Mouse (Mus musculus): ENCODE results near the gene Ctla4.
A peak's percentile ranks its signal among the peaks of the same experiment; 100 is the strongest.

The Ctla4 gene

GRCm38 (mm10) chr1:60929036-60929435, 42.2 kb downstream of the Ctla4 start:
- no peak for DNase-seq (ENCODE audit: low read depth)

- no peak for DNase-seq (ENCODE audit: low read depth)
Observed at GRCm38 (mm10) chr1:60930397-60930796, 43.6 kb downstream of the Ctla4 start.

- no peak for DNase-seq (ENCODE audit: low read depth)
Observed at GRCm38 (mm10) chr1:60935968-60936581, 49.3 kb downstream of the Ctla4 start.

GRCm38 (mm10) chr1:60936963-60937711, 50.3 kb downstream of the Ctla4 start:
- no peak for DNase-seq (ENCODE audit: low read depth)

GRCm38 (mm10) chr1:60938256-60938655, 51.5 kb downstream of the Ctla4 start:
- no peak for DNase-seq (ENCODE audit: low read depth)

GRCm38 (mm10) chr1:60938974-60939373, 52.2 kb downstream of the Ctla4 start:
- DNase-seq (ENCODE audit: low read depth): no peak

- no peak for DNase-seq (ENCODE audit: low read depth)
Observed at GRCm38 (mm10) chr1:60940023-60940422, 53.2 kb downstream of the Ctla4 start.

- no peak for DNase-seq (ENCODE audit: low read depth)
Observed at GRCm38 (mm10) chr1:60940620-60941019, 53.8 kb downstream of the Ctla4 start.

- no peak for DNase-seq (ENCODE audit: low read depth)
Observed at GRCm38 (mm10) chr1:60941056-60942048, 54.6 kb downstream of the Ctla4 start.

GRCm38 (mm10) chr1:60942921-60943320, 56.1 kb downstream of the Ctla4 start:
- no peak for DNase-seq (ENCODE audit: low read depth)

GRCm38 (mm10) chr1:60945633-60946401, 59.0 kb downstream of the Ctla4 start:
- no peak for DNase-seq (ENCODE audit: low read depth)

- DNase-seq (ENCODE audit: low read depth): no peak
Observed at GRCm38 (mm10) chr1:60948112-60948511, 61.3 kb downstream of the Ctla4 start.

- DNase-seq (ENCODE audit: low read depth): no peak
Observed at GRCm38 (mm10) chr1:60952958-60953357, 66.2 kb downstream of the Ctla4 start.

GRCm38 (mm10) chr1:60953686-60954085, 66.9 kb downstream of the Ctla4 start:
- no peak for DNase-seq (ENCODE audit: low read depth)

- DNase-seq (ENCODE audit: low read depth): no peak
Observed at GRCm38 (mm10) chr1:60954759-60955158, 68.0 kb downstream of the Ctla4 start.

GRCm38 (mm10) chr1:60955186-60955585, 68.4 kb downstream of the Ctla4 start:
- DNase-seq (ENCODE audit: low read depth): no peak

GRCm38 (mm10) chr1:60956196-60956595, 69.4 kb downstream of the Ctla4 start:
- DNase-seq (ENCODE audit: low read depth): no peak

GRCm38 (mm10) chr1:60958287-60958686, 71.5 kb downstream of the Ctla4 start:
- DNase-seq (ENCODE audit: low read depth): no peak

GRCm38 (mm10) chr1:60959246-60959645, 72.4 kb downstream of the Ctla4 start:
- no peak for DNase-seq (ENCODE audit: low read depth)

GRCm38 (mm10) chr1:60960451-60960850, 73.7 kb downstream of the Ctla4 start:
- no peak for DNase-seq (ENCODE audit: low read depth)

GRCm38 (mm10) chr1:60961080-60961479, 74.3 kb downstream of the Ctla4 start:
- DNase-seq (ENCODE audit: low read depth): peak; percentile 53

GRCm38 (mm10) chr1:60962095-60962494, 75.3 kb downstream of the Ctla4 start:
- DNase-seq (ENCODE audit: low read depth): no peak
